Mouse (Mus musculus) bone marrow, adult 2 months (tissue): ENCODE data around the gene Ncapd3. TPM values are rescaled to one million over a fixed set of nuclear protein-coding genes. Genes with fewer than 3 reads are reported as not detected.

Source experiments
- H3K27ac ChIP-seq: fragments of 200-500 bp; 2 replicates; pipeline ENCODE4 v1.5.1; 2012; ENCODE audit warnings: low read depth, mild to moderate bottlenecking, control low read depth, inconsistent platforms, low read length; ENCODE audit not compliant: control insufficient read depth, poor library complexity, insufficient read depth
- H3K4me1 ChIP-seq: fragments of 200-500 bp; 2 replicates; pipeline ENCODE4 v1.6.1; 2011; ENCODE audit warnings: low read length; ENCODE audit not compliant: control insufficient read depth, insufficient read depth
- H3K4me3 ChIP-seq: fragments of 200-500 bp; replicated peaks from 2 replicates; pipeline ENCODE3; 2011; ENCODE audit warnings: mild to moderate bottlenecking, low read depth, low read length, control low read depth; ENCODE audit not compliant: control insufficient read depth
- CTCF ChIP-seq: fragments of 200-500 bp; IDR thresholded peaks from 2 replicates; pipeline ENCODE4 v1.5.1; 2011; ENCODE audit warnings: low read length, control low read depth; ENCODE audit not compliant: control insufficient read depth, insufficient read depth
- POLR2A ChIP-seq: fragments of 200-500 bp; IDR thresholded peaks from 2 replicates; pipeline ENCODE4 v1.6.1; 2011; ENCODE audit warnings: low read depth, mild to moderate bottlenecking, control low read depth, low read length, borderline replicate concordance; ENCODE audit not compliant: control insufficient read depth
- WGBS: fragments of 180-500 bp; shearing (Covaris S2); methylation state at CpG from one replicate; pipeline ENCODE4 v1.1.7; 2018; 5-methylcytosine and 5-hydroxymethylcytosine counted together
- polyA plus RNA-seq: library from polyadenylated mRNA; stranded (reverse); fragments of >200 nt; gene quantifications from 2 replicates; pipeline ENCODE4 v1.2.4, GENCODE M21; 2011; ENCODE audit warnings: low replicate concordance; ENCODE audit not compliant: missing spikeins, insufficient read depth, insufficient read length

The Ncapd3 gene
- polyA plus RNA-seq, 1 experiment: 25.6 TPM

DNA sequence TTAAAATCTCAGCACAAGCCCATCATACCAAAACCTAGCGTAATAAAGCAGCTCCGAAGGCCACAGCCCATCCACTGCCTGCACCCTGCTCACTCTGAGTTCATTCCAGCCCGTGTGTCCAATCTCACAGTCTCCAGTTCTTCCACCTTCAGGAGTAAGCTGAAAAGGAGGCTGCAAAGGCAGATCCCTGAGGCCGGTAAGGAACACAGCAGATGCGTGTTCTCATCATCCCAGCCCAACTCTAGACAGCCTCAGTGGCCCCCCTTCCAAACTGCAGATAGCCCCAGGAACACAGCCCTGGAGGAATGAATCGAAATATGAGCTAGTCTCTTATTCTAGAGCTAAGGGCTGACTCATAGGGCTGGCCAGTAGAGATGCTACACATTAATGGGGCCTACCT, 71.5 kb downstream of the Ncapd3 start:
- H3K4me3 ChIP-seq: no peak overlapping the region
- peaks cover 2% of the 10 kb centered on the region for H3K4me1 ChIP-seq
- TF ChIP-seq POLR2A: no peak
- no peak for TF ChIP-seq CTCF
- 90% methylated on average over 6 of the region's 6 CpGs for WGBS
- no peak overlapping the region for H3K27ac ChIP-seq

DNA sequence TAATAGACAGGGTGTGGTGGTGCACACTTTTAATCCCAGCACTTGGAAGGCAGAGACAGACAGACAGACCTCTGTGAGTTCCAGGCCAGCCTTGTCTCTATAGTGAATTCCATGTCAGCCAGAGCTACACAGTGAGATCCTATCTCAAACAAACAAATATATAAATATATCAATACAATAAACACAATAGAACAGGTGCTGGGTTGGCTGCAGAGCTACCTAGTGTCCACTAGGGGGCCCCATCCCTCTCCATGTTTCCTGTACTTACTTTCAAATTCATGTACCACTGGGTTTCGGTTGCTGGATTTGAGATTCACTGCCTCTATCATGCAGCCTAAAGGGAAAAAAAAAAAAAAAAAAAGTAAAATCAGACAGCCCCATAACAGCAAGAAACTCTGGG, 76.1 kb downstream of the Ncapd3 start:
- no peak overlapping the region for H3K4me3 ChIP-seq
- H3K27ac ChIP-seq: no peak overlapping the region
- peaks cover 1% of the 10 kb centered on the region; the same call in 1 of the 2 replicates for H3K4me1 ChIP-seq
- 21% methylated on average over 1 of the region's 1 CpGs for WGBS
- TF ChIP-seq CTCF (peak; percentile 64), POLR2A (no peak)

DNA sequence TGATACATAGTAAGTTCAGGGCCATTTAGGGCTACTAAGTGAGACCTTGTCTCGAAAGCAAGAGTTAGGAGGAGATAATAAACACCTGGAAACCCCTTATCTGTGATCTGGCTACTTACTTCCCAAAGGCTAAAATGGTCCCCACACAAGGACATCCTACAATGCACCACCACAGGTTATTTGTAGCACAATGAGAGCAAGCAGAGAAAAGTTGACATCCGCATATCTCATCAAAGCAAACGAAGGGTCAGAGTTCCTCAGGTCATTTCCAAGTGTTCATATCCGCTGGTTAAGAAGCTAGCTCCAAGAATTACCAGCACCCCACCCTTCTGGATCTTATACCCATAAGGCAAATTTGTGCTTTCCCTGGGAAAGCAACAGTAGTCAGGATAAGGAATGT, 78.5 kb downstream of the Ncapd3 start:
- Histone ChIP-seq H3K4me1 (peaks cover 1% of the 10 kb centered on the region; the same call in 1 of the 2 replicates), H3K27ac (no peak overlapping the region), H3K4me3 (no peak overlapping the region)
- TF ChIP-seq POLR2A (no peak), CTCF (no peak)
- 85% methylated on average over 4 of the region's 4 CpGs for WGBS

DNA sequence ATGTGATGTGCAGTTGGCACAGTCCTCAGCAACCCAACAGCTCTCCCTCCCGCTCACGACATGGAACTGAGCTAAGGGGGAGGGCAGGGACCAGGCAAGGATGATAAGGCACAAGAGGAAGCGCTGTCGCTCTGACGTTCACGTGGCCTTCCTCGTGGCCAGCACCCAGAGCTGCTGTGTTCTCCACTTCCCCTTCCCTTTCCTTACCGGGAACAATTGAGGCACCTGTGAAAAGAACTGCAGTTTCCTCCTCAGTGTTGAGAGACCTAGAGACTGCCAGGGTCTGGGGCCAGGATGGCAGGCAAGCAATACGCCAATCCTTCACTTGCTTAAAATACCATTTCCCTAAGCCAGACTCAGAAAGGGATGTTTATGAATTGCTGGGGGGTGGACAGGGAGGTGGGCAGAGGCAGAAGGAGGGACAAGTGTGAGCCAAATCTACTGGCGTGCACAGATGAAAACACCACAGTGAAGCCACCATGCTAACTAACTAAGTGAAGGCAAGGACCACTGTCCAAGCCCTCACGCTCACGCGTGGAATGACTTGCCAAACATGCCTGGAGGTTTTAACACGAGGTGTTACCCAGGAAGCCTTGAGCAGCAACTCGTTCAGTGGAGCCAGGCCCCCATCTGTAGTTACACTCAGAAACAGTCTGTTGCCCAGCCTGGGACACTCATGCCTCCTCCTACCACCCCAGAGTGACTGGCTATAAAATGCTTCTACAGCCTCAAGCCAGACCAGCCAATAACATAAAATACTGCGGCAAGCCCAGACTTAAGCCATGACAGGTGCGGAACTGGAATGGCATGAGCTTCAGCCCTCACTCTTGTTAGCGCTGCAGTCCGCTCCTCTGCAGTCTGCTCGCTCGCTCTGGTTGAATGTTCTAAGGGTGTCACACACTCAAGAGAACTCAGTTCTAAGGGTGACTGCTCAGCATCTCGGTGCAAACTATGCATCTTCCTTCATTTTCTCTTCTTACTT, 79.8 kb downstream of the Ncapd3 start:
- Histone ChIP-seq H3K4me1 (peaks cover 1% of the 10 kb centered on the region; the same call in 1 of the 2 replicates), H3K4me3 (no peak overlapping the region), H3K27ac (no peak overlapping the region)
- TF ChIP-seq CTCF (0 out of 2 replicates have a peak, but pooled peaks have one; percentile 3), POLR2A (0 out of 2 replicates have a peak, but pooled peaks have one; percentile 22)
- 41% methylated on average over 22 of the region's 22 CpGs for WGBS

DNA sequence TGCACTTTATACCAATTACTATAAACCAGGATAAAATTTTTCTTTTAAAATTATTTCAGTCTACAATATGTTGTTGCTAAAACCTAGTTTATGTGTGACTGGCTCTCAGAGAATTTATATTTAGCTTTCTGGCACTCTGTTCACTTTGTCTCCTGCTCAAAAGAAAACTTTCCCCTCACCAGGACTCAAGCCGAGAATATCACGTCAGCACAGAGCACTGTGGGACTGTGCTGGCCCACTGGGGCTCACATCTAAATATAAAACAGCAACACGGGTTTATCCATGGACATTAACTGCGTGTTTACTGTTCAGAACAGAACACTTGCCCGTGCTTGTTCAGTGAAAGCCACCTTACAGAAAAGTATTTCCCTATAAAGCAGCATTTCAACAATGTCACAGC, 80.7 kb downstream of the Ncapd3 start:
- TF ChIP-seq CTCF (no peak), POLR2A (no peak)
- 25% methylated on average over 5 of the region's 5 CpGs for WGBS
- no peak overlapping the region for H3K27ac ChIP-seq
- peaks cover 1% of the 10 kb centered on the region; the same call in 1 of the 2 replicates for H3K4me1 ChIP-seq
- H3K4me3 ChIP-seq: no peak overlapping the region

DNA sequence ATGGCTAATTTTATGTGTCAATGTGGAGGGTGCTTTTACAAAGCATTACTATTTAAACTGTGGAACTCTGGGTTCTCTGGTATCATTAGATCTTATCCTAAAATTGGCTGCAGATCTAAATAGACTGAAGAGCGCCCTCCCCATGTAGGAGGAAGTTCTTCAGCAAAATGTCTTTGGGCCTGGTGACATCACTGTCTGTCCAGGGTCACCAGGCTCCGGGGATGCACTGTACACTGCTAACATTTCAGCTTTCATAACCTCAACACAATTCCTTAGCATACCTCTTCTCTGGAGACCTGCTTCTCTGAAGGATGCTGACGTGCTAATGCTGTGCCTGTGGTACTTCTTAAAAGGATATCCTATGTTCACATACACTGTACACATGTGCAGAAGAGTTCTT, 81.8 kb downstream of the Ncapd3 start:
- no peak overlapping the region for H3K4me3 ChIP-seq
- H3K4me1 ChIP-seq: peaks cover 1% of the 10 kb centered on the region; the same call in 1 of the 2 replicates
- no peak for TF ChIP-seq POLR2A
- TF ChIP-seq CTCF: no peak
- H3K27ac ChIP-seq: no peak overlapping the region
- 80% methylated on average over 3 of the region's 3 CpGs for WGBS

DNA sequence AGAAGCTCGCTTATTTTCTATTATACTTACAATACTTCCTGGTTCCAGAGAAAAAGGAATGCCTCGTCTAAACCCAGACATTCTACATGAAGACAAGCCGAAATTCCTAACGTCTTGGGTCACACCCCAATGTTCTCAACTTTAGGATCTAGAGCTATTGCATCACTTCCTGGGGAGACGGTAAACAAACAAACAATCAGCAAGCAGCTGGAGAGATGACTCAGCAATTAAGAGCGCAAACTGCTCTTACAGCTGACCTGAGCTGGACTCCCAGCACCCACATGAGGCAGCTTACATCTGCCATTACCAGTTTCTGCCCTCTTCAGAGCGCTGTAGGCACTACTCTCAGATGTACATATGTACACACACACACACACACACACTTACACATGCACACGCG, 91.3 kb downstream of the Ncapd3 start:
- H3K4me3 ChIP-seq: no peak overlapping the region
- WGBS: 82% methylated on average over 9 of the region's 9 CpGs
- no peak overlapping the region for H3K27ac ChIP-seq
- TF ChIP-seq CTCF: no peak
- TF ChIP-seq POLR2A: no peak
- H3K4me1 ChIP-seq: no peaks in the 10 kb centered on the region

DNA sequence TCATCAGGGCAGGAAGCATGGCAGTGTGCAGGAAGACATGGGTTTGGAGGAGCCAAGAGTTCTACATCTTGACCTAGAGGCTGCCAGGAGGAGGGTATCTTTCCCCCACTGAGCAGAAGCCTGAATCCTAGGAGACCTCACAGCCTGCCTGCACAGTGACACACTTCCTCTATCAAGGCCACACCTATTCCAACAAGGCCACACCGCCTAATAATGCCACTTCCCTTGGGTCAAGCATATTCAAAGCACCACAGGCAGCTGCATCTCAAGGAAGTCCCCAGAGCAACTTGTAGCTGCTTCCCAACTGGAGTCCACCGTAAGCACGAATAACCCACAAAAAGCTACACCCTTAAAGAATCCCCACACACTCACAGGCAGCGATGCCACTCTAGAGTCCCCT, 92.1 kb downstream of the Ncapd3 start:
- no peak for TF ChIP-seq CTCF
- no peak for TF ChIP-seq POLR2A
- 77% methylated on average over 4 of the region's 4 CpGs for WGBS
- no peaks in the 10 kb centered on the region for H3K4me1 ChIP-seq
- H3K4me3 ChIP-seq: no peak overlapping the region
- no peak overlapping the region for H3K27ac ChIP-seq
